Mouse (Mus musculus): ENCODE data around the gene Baiap3. TPM values are rescaled to one million over a fixed set of nuclear protein-coding genes. Genes with fewer than 3 reads are reported as not detected.
"Not testable (repeated sequence)": the region's sequence is repeated elsewhere in the genome, so short reads cannot be mapped to it uniquely, and the experiment has no call there.

Gene Baiap3
- polyA plus RNA-seq, 1 experiment from 2014 or later = 10.3 TPM

- peak; percentile 89 for ATAC-seq (ENCODE audit: low FRiP score)
- WGBS = 15% methylated on average over 17 of the region's 28 CpGs
- Histone ChIP-seq H3K4me3 (replicated peaks) (peak overlapping the region; percentile 41), H3K36me3 (peaks cover 37% of the 10 kb centered on the region), H3K4me2 (peak overlapping the region; percentile 72), H3K27ac (replicated peaks) (0 out of 2 replicates have a peak overlapping the region, but pooled peaks have one; percentile 18), H3K9ac (replicated peaks) (peak overlapping the region; percentile 26), H3K4me1 (peaks cover 28% of the 10 kb centered on the region)
- H3K9me3 ChIP-seq (replicated peaks); H3K27me3 ChIP-seq (replicated peaks): not testable (repeated sequence)
Measured at GRCm38 (mm10) chr17:25222504-25222940, 33.6 kb downstream of the Baiap3 start.

- peak overlapping the region; percentile 72 for H3K27ac ChIP-seq (replicated peaks)
- 2% methylated on average over 19 of the region's 30 CpGs for WGBS
- H3K9me3 ChIP-seq (replicated peaks) = no peaks in the 10 kb centered on the region
- H3K4me2 ChIP-seq = peak overlapping the region; percentile 72
- peak overlapping the region; percentile 41 for H3K4me3 ChIP-seq (replicated peaks)
- H3K4me1 ChIP-seq = peaks cover 28% of the 10 kb centered on the region
- H3K27me3 ChIP-seq (replicated peaks) = no peaks in the 10 kb centered on the region
- H3K9ac ChIP-seq (replicated peaks) = peak overlapping the region; percentile 51
- ATAC-seq (ENCODE audit: low FRiP score) = peak; percentile 88
- H3K36me3 ChIP-seq = peaks cover 40% of the 10 kb centered on the region
Measured at GRCm38 (mm10) chr17:25221821-25222503, 34.2 kb downstream of the Baiap3 start.

- peaks cover 41% of the 10 kb centered on the region for H3K36me3 ChIP-seq
- H3K4me3 ChIP-seq (replicated peaks) = no peak overlapping the region
- no peak for ATAC-seq (ENCODE audit: low FRiP score)
- H3K4me1 ChIP-seq = peaks cover 28% of the 10 kb centered on the region
- no peaks in the 10 kb centered on the region for H3K9me3 ChIP-seq (replicated peaks)
- H3K9ac ChIP-seq (replicated peaks) = no peak overlapping the region
- H3K27ac ChIP-seq (replicated peaks) = no peak overlapping the region
- H3K27me3 ChIP-seq (replicated peaks) = no peaks in the 10 kb centered on the region
- WGBS = 77% methylated on average over 1 of the region's 1 CpGs
- no peak overlapping the region for H3K4me2 ChIP-seq
Measured at GRCm38 (mm10) chr17:25220746-25221145, 35.4 kb downstream of the Baiap3 start.

- 94% methylated on average over 15 of the region's 15 CpGs for WGBS
- peaks cover 50% of the 10 kb centered on the region for H3K36me3 ChIP-seq
- H3K4me1 ChIP-seq = peaks cover 28% of the 10 kb centered on the region
- H3K9ac ChIP-seq (replicated peaks) = no peak overlapping the region
- ATAC-seq (ENCODE audit: low FRiP score) = no peak
- H3K9me3 ChIP-seq (replicated peaks) = no peaks in the 10 kb centered on the region
- H3K4me2 ChIP-seq = no peak overlapping the region
- no peak overlapping the region for H3K27ac ChIP-seq (replicated peaks)
- H3K27me3 ChIP-seq (replicated peaks) = no peaks in the 10 kb centered on the region
- H3K4me3 ChIP-seq (replicated peaks) = no peak overlapping the region
Measured at GRCm38 (mm10) chr17:25219492-25220295, 36.5 kb downstream of the Baiap3 start.

GRCm38 (mm10) chr17:25218967-25219366 is 37.2 kb downstream of the Baiap3 start:
- H3K4me1 ChIP-seq = peaks cover 28% of the 10 kb centered on the region
- peaks cover 57% of the 10 kb centered on the region for H3K36me3 ChIP-seq
- WGBS = 91% methylated on average over 9 of the region's 9 CpGs
- no peak overlapping the region for H3K4me3 ChIP-seq (replicated peaks)
- no peaks in the 10 kb centered on the region for H3K9me3 ChIP-seq (replicated peaks)
- H3K27me3 ChIP-seq (replicated peaks) = no peaks in the 10 kb centered on the region
- no peak overlapping the region for H3K27ac ChIP-seq (replicated peaks)
- ATAC-seq (ENCODE audit: low FRiP score) = no peak
- no peak overlapping the region for H3K9ac ChIP-seq (replicated peaks)
- H3K4me2 ChIP-seq = no peak overlapping the region

GRCm38 (mm10) chr17:25215431-25215830 is 40.7 kb downstream of the Baiap3 start:
- Histone ChIP-seq H3K4me1 (peaks cover under 1% of the 10 kb centered on the region; the same call in 1 of the 2 replicates), H3K4me3 (replicated peaks) (no peak overlapping the region), H3K27me3 (replicated peaks) (no peaks in the 10 kb centered on the region), H3K9ac (replicated peaks) (no peak overlapping the region), H3K36me3 (peaks cover 82% of the 10 kb centered on the region), H3K4me2 (no peak overlapping the region), H3K27ac (replicated peaks) (no peak overlapping the region), H3K9me3 (replicated peaks) (no peaks in the 10 kb centered on the region)
- WGBS = 89% methylated on average over 3 of the region's 3 CpGs
- no peak for ATAC-seq (ENCODE audit: low FRiP score)

GRCm38 (mm10) chr17:25211705-25212104 is 44.5 kb downstream of the Baiap3 start:
- 89% methylated on average over 4 of the region's 4 CpGs for WGBS
- H3K36me3 ChIP-seq = peaks cover 87% of the 10 kb centered on the region
- H3K4me3 ChIP-seq (replicated peaks) = no peak overlapping the region
- H3K4me1 ChIP-seq = no peaks in the 10 kb centered on the region
- no peak for ATAC-seq (ENCODE audit: low FRiP score)
- H3K9ac ChIP-seq (replicated peaks) = no peak overlapping the region
- H3K9me3 ChIP-seq (replicated peaks) = no peaks in the 10 kb centered on the region
- no peak overlapping the region for H3K4me2 ChIP-seq
- H3K27ac ChIP-seq (replicated peaks) = no peak overlapping the region
- H3K27me3 ChIP-seq (replicated peaks) = no peaks in the 10 kb centered on the region

- no peak for ATAC-seq (ENCODE audit: low FRiP score)
- Histone ChIP-seq H3K27me3 (replicated peaks) (no peaks in the 10 kb centered on the region), H3K4me3 (replicated peaks) (no peak overlapping the region), H3K9ac (replicated peaks) (no peak overlapping the region), H3K9me3 (replicated peaks) (no peaks in the 10 kb centered on the region), H3K4me2 (no peak overlapping the region), H3K36me3 (peaks cover 87% of the 10 kb centered on the region), H3K4me1 (no peaks in the 10 kb centered on the region), H3K27ac (replicated peaks) (no peak overlapping the region)
- 87% methylated on average over 15 of the region's 15 CpGs for WGBS
Measured at GRCm38 (mm10) chr17:25210680-25211466, 45.3 kb downstream of the Baiap3 start.

- Histone ChIP-seq H3K9ac (replicated peaks) (no peak overlapping the region), H3K36me3 (peaks cover 87% of the 10 kb centered on the region), H3K9me3 (replicated peaks) (no peaks in the 10 kb centered on the region), H3K27me3 (replicated peaks) (no peaks in the 10 kb centered on the region), H3K27ac (replicated peaks) (no peak overlapping the region), H3K4me3 (replicated peaks) (no peak overlapping the region), H3K4me1 (no peaks in the 10 kb centered on the region), H3K4me2 (no peak overlapping the region)
- no peak for ATAC-seq (ENCODE audit: low FRiP score)
- WGBS = 91% methylated on average over 4 of the region's 4 CpGs
Measured at GRCm38 (mm10) chr17:25210006-25210405, 46.2 kb downstream of the Baiap3 start.

- WGBS = 96% methylated on average over 4 of the region's 4 CpGs
- Histone ChIP-seq H3K4me3 (replicated peaks) (no peak overlapping the region), H3K9me3 (replicated peaks) (no peaks in the 10 kb centered on the region), H3K27me3 (replicated peaks) (no peaks in the 10 kb centered on the region), H3K36me3 (peaks cover 77% of the 10 kb centered on the region), H3K27ac (replicated peaks) (no peak overlapping the region), H3K9ac (replicated peaks) (no peak overlapping the region), H3K4me2 (no peak overlapping the region), H3K4me1 (no peaks in the 10 kb centered on the region)
- no peak for ATAC-seq (ENCODE audit: low FRiP score)
Measured at GRCm38 (mm10) chr17:25202401-25202800, 53.8 kb downstream of the Baiap3 start.
